Mouse (Mus musculus): Measurements from ENCODE around the gene Cdyl.
A peak's percentile ranks its signal among the peaks of the same experiment; 100 is the strongest.

Gene Cdyl

DNA sequence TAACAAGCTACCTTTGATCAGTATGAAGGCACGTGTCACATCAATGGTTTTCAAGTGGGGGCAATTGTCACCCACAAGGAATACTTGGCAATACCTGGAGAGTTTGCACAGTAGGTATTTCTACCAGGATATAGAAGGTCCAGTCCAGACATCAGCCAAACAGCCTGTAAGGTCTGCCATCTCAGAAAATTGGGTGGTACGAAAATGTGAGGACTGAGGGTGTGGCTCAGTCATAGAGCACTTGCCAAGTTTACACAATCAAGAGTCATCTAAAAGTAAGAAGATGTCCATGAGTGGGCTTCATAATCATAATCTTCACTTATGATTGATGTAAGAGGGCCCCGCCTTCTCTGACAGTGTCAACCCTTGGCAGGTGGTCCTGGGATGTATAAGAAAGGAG is 29.9 kb downstream of the Cdyl start:
- DNase-seq (ENCODE audit: low read depth, low spot score) = no peak

DNA sequence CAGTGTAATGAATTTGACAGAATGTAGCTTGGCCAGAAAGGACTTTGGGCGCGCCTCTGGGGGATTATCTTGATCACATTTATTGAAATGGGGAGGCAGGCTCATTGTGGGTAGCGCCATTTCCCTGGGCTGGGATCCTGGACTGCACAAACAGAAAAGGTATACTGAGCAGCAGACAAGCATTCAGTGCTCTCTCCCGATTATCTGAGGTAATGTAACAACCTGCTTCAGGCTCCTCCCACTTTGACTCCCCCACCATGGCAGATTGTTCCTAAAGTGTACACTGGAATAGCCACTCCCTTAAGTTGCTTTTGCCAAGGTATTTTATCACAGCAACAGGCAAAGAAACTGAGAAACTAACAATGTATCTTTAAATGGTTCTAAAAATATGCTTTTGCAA is 58.0 kb downstream of the Cdyl start:
- no peak for DNase-seq (ENCODE audit: low read depth, low spot score)

- DNase-seq (ENCODE audit: low read depth, low spot score) = no peak
Observed at GRCm38 (mm10) chr13:35719581-35719980, 59.9 kb downstream of the Cdyl start.

GRCm38 (mm10) chr13:35723073-35723472 is 63.4 kb downstream of the Cdyl start:
- no peak for DNase-seq (ENCODE audit: low read depth, low spot score)

DNA sequence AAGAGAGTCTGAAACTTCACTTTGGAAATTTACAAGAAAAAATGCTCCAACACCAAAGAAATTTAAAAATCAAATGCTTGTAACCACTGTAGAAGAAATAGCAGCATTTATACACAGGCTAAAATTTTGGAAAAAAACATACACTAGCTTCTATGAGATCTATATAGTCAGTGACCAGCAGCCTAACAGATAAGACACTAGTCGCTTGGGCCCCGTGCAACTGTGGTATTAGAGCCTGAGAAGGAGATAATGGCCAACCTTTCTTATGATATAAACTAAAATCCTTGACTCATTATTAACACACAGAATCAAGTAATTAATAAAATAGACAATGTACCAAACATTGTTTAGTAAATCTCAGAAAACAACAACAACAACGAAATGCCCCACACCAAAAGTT is 66.4 kb downstream of the Cdyl start:
- DNase-seq (ENCODE audit: low read depth, low spot score) = no peak

GRCm38 (mm10) chr13:35732131-35732530 is 72.5 kb downstream of the Cdyl start:
- DNase-seq (ENCODE audit: low read depth, low spot score) = no peak

DNA sequence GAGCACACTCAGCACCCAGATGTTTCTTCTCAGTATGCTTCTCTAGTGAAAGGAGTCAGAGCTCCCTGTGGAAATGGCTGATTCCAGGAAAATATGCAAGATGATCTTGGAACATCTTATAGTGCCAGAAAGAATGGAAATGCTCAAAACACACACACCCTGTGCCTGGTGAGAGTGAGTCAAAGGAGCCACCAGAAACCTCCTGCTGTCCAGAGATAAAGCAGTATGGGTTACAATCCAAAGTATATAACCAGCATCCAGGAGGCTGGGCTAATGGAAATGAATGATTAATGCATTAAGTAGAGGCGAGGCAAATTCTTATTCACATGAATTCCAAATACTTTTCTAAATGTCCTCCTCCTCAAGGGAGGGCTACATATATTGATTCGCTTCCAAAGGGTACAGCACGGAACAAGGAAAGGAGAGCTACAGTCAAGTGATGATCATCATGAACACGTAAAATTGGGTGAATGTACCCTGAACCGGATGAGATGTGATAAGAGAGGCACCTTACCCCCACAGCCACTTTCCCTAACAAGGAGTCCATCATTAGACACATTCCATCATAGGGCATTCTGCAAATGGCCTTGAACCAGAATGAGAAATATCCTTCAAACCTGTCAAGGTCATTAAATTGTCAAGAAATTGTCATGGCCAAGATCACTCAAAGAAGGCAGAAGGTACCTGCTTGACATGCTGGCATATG is 73.4 kb downstream of the Cdyl start:
- no peak for DNase-seq (ENCODE audit: low read depth, low spot score)

- no peak for DNase-seq (ENCODE audit: low read depth, low spot score)
Observed at GRCm38 (mm10) chr13:35737565-35737964, 77.9 kb downstream of the Cdyl start.

DNA sequence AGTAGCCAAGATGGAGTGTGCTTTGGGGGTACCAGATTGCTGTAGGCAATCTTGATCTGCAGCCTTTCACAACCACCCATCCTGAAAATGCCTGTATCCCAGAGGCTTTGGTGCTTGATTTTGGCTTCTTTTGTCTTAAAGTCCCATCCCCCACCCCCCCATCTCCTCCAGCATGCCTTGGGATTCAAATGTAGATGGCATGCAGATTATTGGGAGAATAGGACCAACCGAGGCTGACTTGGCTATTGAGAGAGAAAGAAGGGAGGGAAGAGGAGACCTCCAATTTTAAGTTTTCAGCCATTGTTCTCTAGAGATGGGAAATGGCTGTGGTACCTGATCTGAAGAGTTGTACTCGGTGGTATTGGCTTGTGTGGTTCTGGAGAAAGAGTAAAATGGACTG is 78.6 kb downstream of the Cdyl start:
- DNase-seq (ENCODE audit: low read depth, low spot score) = peak; percentile 97

- peak; percentile 92 for DNase-seq (ENCODE audit: low read depth, low spot score)
Observed at GRCm38 (mm10) chr13:35739473-35739872, 79.8 kb downstream of the Cdyl start.

GRCm38 (mm10) chr13:35740301-35741039 is 80.8 kb downstream of the Cdyl start:
- DNase-seq (ENCODE audit: low read depth, low spot score) = peak; percentile 46

- DNase-seq (ENCODE audit: low read depth, low spot score) = peak; percentile 94
Observed at GRCm38 (mm10) chr13:35741040-35741619, 81.5 kb downstream of the Cdyl start.

DNA sequence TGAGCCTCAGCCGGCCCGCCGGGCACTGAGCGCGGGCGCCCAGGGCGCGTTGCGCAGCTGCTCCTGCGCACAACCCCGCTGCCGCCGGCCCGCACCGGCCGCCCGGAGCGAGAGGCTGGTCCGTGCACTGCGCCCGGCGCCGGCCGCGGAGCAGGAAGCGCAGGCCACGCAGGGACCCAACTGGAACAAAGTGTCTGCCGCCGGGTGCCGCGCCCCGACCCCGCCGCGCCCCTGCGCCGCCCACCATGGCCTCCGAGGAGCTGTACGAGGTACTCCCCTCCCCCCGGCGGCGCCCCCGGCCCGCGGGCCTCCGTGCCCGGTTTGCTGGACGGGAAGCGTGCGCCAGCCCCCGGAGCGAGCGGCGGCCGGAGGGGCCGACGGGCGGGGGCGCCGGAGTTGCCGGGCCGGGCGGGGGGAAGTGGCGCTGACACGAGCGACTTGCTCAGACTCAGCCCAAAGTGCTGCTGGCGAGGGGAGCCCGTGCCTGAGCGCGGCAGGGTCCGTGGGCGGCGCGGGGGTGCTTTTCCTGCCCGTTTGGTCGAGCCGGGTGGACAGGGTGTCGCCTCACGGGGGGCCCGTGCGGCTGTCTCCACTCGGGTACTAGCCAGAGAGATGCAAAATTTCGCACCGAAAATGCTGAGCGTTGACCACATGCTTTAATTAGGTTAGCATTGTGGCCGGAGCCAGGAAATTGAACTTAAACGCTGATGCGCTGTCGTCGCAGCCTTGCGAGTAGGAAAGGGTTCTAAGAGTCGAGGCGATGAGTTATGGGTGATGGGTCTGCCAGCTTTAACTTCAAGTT is 82.2 kb downstream of the Cdyl start:
- DNase-seq (ENCODE audit: low read depth, low spot score) = peak; percentile 69

DNA sequence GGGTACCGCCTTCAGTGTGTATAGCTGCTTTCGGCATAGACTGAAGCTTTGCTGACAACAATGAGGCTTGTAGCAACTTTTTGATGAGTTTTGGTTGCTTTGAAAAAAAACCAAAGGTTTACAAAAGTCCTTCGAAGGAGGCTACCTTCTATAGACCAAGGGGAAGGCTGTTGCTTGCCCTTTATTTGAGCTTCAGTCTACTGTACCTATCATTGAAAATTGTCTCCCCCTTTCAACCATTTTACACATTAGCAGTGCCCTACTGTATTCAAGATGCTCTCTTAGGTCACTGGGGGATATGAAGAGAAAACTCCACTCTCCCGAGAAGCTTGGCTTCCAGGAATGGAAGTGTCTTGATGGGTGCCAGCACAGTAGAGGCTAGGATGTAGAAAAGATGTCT is 83.1 kb downstream of the Cdyl start:
- DNase-seq (ENCODE audit: low read depth, low spot score) = no peak

- DNase-seq (ENCODE audit: low read depth, low spot score) = no peak
Observed at GRCm38 (mm10) chr13:35743196-35743595, 83.6 kb downstream of the Cdyl start.

DNA sequence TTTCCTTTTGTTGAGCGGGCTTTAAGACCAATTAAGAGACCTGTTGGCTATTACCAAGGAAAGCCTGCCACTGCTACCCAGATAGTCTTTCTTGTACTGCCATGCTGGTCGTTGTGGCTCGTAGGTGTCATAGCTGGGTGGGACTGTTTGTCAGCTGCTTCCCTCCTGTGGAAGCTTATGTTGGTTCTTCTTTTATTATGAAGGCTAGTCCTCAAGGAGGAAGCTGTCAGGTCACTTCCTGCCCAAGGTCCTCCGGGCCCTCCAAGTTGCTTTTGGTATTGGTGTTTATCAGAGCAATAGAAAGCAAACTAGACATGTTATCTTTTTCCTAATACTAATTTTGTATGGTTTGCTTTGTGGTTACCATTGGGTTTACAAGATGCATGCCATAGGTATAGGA is 89.6 kb downstream of the Cdyl start:
- no peak for DNase-seq (ENCODE audit: low read depth, low spot score)

GRCm38 (mm10) chr13:35749680-35750079 is 90.0 kb downstream of the Cdyl start:
- DNase-seq (ENCODE audit: low read depth, low spot score) = peak; percentile 25

- DNase-seq (ENCODE audit: low read depth, low spot score) = peak; percentile 23
Observed at GRCm38 (mm10) chr13:35752046-35752445, 92.4 kb downstream of the Cdyl start.

DNA sequence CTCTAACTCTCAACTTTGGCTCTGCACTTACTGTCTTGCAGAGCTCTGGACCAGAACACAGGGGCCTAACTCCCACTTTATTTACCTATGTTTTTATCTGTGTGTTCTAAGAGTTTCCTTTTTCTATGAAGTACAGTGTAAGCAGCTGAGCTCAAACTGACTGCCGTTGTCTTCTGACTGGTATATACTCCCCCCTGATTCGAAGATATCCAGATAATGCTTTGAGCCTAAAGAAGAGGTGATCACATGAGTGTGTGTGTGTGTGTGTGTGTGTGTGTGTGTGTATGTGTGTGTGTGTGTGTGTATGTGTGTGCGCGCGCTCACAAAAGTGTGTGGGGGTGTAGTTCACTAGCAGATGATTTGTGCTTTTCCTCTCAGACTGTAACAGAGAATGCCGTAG is 95.4 kb downstream of the Cdyl start:
- no peak for DNase-seq (ENCODE audit: low read depth, low spot score)

- no peak for DNase-seq (ENCODE audit: low read depth, low spot score)
Observed at GRCm38 (mm10) chr13:35755655-35756283, 96.1 kb downstream of the Cdyl start.

All from ZHBTc4 (cell line).